In the genomic region with DNA sequence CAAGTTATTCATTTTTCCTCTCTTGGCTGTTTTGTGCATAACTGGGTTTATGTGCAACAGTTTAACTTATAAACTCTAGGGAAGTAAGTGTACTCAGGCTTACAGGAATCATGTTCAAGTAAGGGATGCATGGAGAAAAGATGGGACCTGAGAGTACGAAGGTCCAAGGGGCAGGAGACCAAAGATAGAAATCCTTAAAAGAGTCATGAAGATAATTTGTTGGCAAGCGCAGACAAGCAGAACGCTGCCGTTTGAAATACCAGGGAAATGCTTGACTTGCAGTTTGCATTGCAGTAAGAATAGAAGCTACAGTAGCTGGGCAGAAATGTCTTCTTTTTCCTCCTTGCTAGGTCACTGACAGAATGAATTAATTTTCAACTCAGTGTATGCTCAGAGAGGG, we compare ENCODE assay signal across 23 mouse cellular contexts.
"Had no signal": no experiment of that assay in that cellular context is flagged by ENCODE, and none has a peak within 500 bp of the region (broad histone marks: within the 10 kb centered on the region; RNA-seq: fewer than 3 reads in every experiment).

No protein-coding gene starts in this region.

- ATAC-seq: forebrain, postnatal 0 days; hindbrain, postnatal 0 days; intestine, embryonic 16.5 days; liver, embryonic 12.5 days had no signal

- DNase-seq: forebrain, postnatal 0 days; gastrocnemius, postnatal 14 days; gastrocnemius, postnatal 36 days; heart, adult 11 months; heart, adult 2 months; heart, postnatal 14 days; heart, postnatal 36 days; layer of hippocampus, adult 9-11 months; layer of hippocampus, postnatal 36 days; left cerebral cortex, postnatal 4 days; lung, adult 18-20 months had no signal

- H3K4me3 ChIP-seq: heart, adult 2 months; heart, embryonic 13.5 days; heart, embryonic 15.5 days; hindbrain, embryonic 13.5 days; hindbrain, embryonic 15.5 days; limb, embryonic 13.5 days; limb, embryonic 15.5 days; liver, embryonic 12.5 days had no signal

- H3K9ac ChIP-seq: forebrain, postnatal 0 days; heart, embryonic 13.5 days; heart, embryonic 15.5 days; hindbrain, embryonic 13.5 days; hindbrain, embryonic 15.5 days; limb, embryonic 13.5 days; limb, embryonic 15.5 days; liver, embryonic 12.5 days; liver, embryonic 14.5 days had no signal

- H3K4me2 ChIP-seq: heart, embryonic 11.5 days; heart, embryonic 13.5 days; heart, embryonic 15.5 days; hindbrain, embryonic 13.5 days; hindbrain, embryonic 15.5 days; limb, embryonic 13.5 days; limb, embryonic 15.5 days; liver, embryonic 12.5 days had no signal

- H3K9me3 ChIP-seq: heart, embryonic 13.5 days; heart, embryonic 15.5 days; hindbrain, embryonic 13.5 days; hindbrain, embryonic 15.5 days; limb, embryonic 13.5 days; limb, embryonic 15.5 days had no signal

- H3K4me1 ChIP-seq: heart, embryonic 13.5 days; heart, embryonic 15.5 days; hindbrain, embryonic 13.5 days; hindbrain, embryonic 15.5 days; limb, embryonic 13.5 days; limb, embryonic 15.5 days; liver, embryonic 12.5 days had no signal

- H3K27ac ChIP-seq: heart, adult 2 months; heart, embryonic 13.5 days; heart, embryonic 15.5 days; hindbrain, embryonic 13.5 days; hindbrain, embryonic 15.5 days; hindbrain, postnatal 0 days; kidney, postnatal 0 days; limb, embryonic 13.5 days; limb, embryonic 15.5 days; liver, embryonic 12.5 days; liver, embryonic 14.5 days had no signal

- H3K36me3 ChIP-seq: heart, embryonic 13.5 days; heart, embryonic 15.5 days; hindbrain, embryonic 13.5 days; hindbrain, embryonic 15.5 days; limb, embryonic 13.5 days; limb, embryonic 15.5 days; liver, embryonic 12.5 days had no signal

- H3K27me3 ChIP-seq: heart, embryonic 13.5 days; heart, embryonic 15.5 days; hindbrain, embryonic 13.5 days; hindbrain, embryonic 15.5 days; limb, embryonic 13.5 days; limb, embryonic 15.5 days; liver, embryonic 12.5 days had no signal
